7 mouse cellular contexts compared by ENCODE assay signal in genomic region chr11:35587174-35587959, GRCm38 (mm10).
DNase-seq lines count a peak whose midpoint lies in the region; ATAC-seq lines count a peak whose summit lies in the region.

No protein-coding gene starts in this region.

- H3K4me3 ChIP-seq in intestine, embryonic 15.5 days (replicated peaks): no peak overlapping the region

- H3K9ac ChIP-seq in intestine, embryonic 15.5 days: no peak overlapping the region

- intact Hi-C loops in left cerebral cortex, postnatal 4 days (cut with DNase I): no loop called here

- no peaks in the 10 kb centered on the region for H3K4me1 ChIP-seq in intestine, embryonic 15.5 days (replicated peaks)

- H3K27me3 ChIP-seq in intestine, embryonic 15.5 days (replicated peaks): no peaks in the 10 kb centered on the region

- ATAC-seq in intestine, embryonic 15.5 days: peak; percentile 62
- ATAC-seq in megakaryocyte, adult 5-6 weeks (ENCODE audit: poor library complexity, severe bottlenecking): no peak

- peak; percentile 96 to 98 for DNase-seq in adrenal gland, adult (ENCODE audit: inconsistent age in 2 of 2, low spot score in 1 of 2)
- DNase-seq in cerebellum, adult 11 months: peak; percentile 88
- peak; percentile 48 for DNase-seq in gastrocnemius, postnatal 25 days
- peak; percentile 99 for DNase-seq in left cerebral cortex, postnatal 4 days
- peak; percentile 89 to 90 for DNase-seq in right cerebral cortex, postnatal 10 days (ENCODE audit: low spot score in 2 of 2)

- 50% methylated on average over 13 of the region's 13 CpGs for WGBS in intestine, embryonic 15.5 days

- no peaks in the 10 kb centered on the region for H3K9me3 ChIP-seq in intestine, embryonic 15.5 days

- no peaks in the 10 kb centered on the region for H3K36me3 ChIP-seq in intestine, embryonic 15.5 days

- H3K27ac ChIP-seq in intestine, embryonic 15.5 days: no peak overlapping the region

- no peak overlapping the region for H3K4me2 ChIP-seq in intestine, embryonic 15.5 days (replicated peaks)

Comparison
In these comparisons a context has a peak if more than half of its experiments do, and no peak if none do; other contexts are left out.
1. DNase-seq: peak in every context shown above with its lines; median percentile 99 in left cerebral cortex, postnatal 4 days; 97 in adrenal gland, adult; 90 in right cerebral cortex, postnatal 10 days; 88 in cerebellum, adult 11 months; 48 in gastrocnemius, postnatal 25 days.